Mouse (Mus musculus) adrenal gland, adult (tissue): ENCODE measurements around the gene Bola1.
"Not testable (repeated sequence)": the region's sequence is repeated elsewhere in the genome, so short reads cannot be mapped to it uniquely, and the experiment has no call there.

ENCODE experiments used
- DNase-seq, 2 experiments: peaks; one replicate each; pipeline ENCODE4 v3.0.0; 2022 to 2023; ENCODE audit warnings: low spot score in 1 of 2; ENCODE audit not compliant: inconsistent age in 2 of 2

The Bola1 gene

GRCm38 (mm10) chr3:96247356-96248140, 28.0 kb upstream of the Bola1 start:
- DNase-seq: peak in 1 of 2 experiments; percentile 45

- DNase-seq: not testable (repeated sequence)
Observed at GRCm38 (mm10) chr3:96246427-96246856, 26.9 kb upstream of the Bola1 start, which contains the start of gene Hist2h3c1. Hist2h3c1 (plus strand) TSS chr3:96246685.

GRCm38 (mm10) chr3:96246018-96246417, 26.5 kb upstream of the Bola1 start:
- DNase-seq: peak in 1 of 2 experiments; percentile 39

- DNase-seq: peak; percentile 92 to 97
Observed at GRCm38 (mm10) chr3:96245003-96245886, 25.7 kb upstream of the Bola1 start, which contains the start of gene Hist2h2aa1. Hist2h2aa1 (plus strand) TSS chr3:96245497.

GRCm38 (mm10) chr3:96243921-96244572, 24.5 kb upstream of the Bola1 start:
- peak in 1 of 2 experiments; percentile 72 for DNase-seq

GRCm38 (mm10) chr3:96240799-96241197, 21.3 kb upstream of the Bola1 start:
- no peak for DNase-seq

- DNase-seq: peak; percentile 98 to 100
Observed at GRCm38 (mm10) chr3:96239949-96240798, 20.7 kb upstream of the Bola1 start, which contains the start of gene Hist2h2aa2. Hist2h2aa2 (minus strand) TSS chr3:96240276.

GRCm38 (mm10) chr3:96238954-96239793, 19.7 kb upstream of the Bola1 start, which contains the start of gene Hist2h3c2:
Hist2h3c2 (minus strand) TSS chr3:96239127.
- DNase-seq: peak; percentile 63 to 83

- DNase-seq: peak in 1 of 2 experiments; percentile 72
Observed at GRCm38 (mm10) chr3:96237904-96238511, 18.5 kb upstream of the Bola1 start.

- DNase-seq: no peak
Observed at GRCm38 (mm10) chr3:96237335-96237903, 17.9 kb upstream of the Bola1 start.

- DNase-seq: no peak
Observed at GRCm38 (mm10) chr3:96236834-96237334, 17.4 kb upstream of the Bola1 start.

GRCm38 (mm10) chr3:96235836-96236235, 16.3 kb upstream of the Bola1 start:
- DNase-seq: no peak

- no peak for DNase-seq
Observed at GRCm38 (mm10) chr3:96234914-96235313, 15.4 kb upstream of the Bola1 start.

GRCm38 (mm10) chr3:96231758-96232120, 12.2 kb upstream of the Bola1 start:
- no peak for DNase-seq

- DNase-seq: peak; percentile 62 to 87
Observed at GRCm38 (mm10) chr3:96230910-96231757, 11.6 kb upstream of the Bola1 start.

- peak in 1 of 2 experiments; percentile 34 for DNase-seq
Observed at GRCm38 (mm10) chr3:96230404-96230803, 10.9 kb upstream of the Bola1 start.

- peak; percentile 51 to 80 for DNase-seq
Observed at GRCm38 (mm10) chr3:96228828-96229227, 9.3 kb upstream of the Bola1 start.
